Mouse (Mus musculus) intestine, postnatal 0 days (tissue): ENCODE results near the gene Dusp21. TPM values are rescaled to one million over a fixed set of nuclear protein-coding genes. Genes with fewer than 3 reads are reported as not detected.
A peak's percentile ranks its signal among the peaks of the same experiment; 100 is the strongest.

Experiments used
- ATAC-seq: fragments of 200-750 bp; cut with Nextera tagmentation; 2 replicates; pipeline ENCODE4 v1.8.0; 2017; ENCODE audit warnings: mild to moderate bottlenecking, moderate TSS enrichment, moderate library complexity
- H3K27ac ChIP-seq: fragments of 300-500 bp; sonication (generic); 2 replicates; pipeline ENCODE4 v1.5.1; 2014; ENCODE audit warnings: mild to moderate bottlenecking, low read depth, low read length, moderate library complexity
- H3K27me3 ChIP-seq: fragments of 300-500 bp; sonication (generic); replicated peaks from 2 replicates; pipeline ENCODE4 v1.6.1; 2014; ENCODE audit warnings: low read length, mixed read lengths; ENCODE audit not compliant: control insufficient read depth, insufficient read depth
- H3K36me3 ChIP-seq: fragments of 300-500 bp; sonication (generic); 2 replicates; pipeline ENCODE4 v1.6.1; 2014; ENCODE audit warnings: mild to moderate bottlenecking, moderate library complexity; ENCODE audit not compliant: control insufficient read depth, insufficient read depth
- H3K4me1 ChIP-seq: fragments of 300-500 bp; sonication (generic); replicated peaks from 2 replicates; pipeline ENCODE4 v1.6.1; 2014; ENCODE audit warnings: antibody characterized with exemption, low read length, mixed read lengths; ENCODE audit not compliant: control insufficient read depth, insufficient read depth
- H3K4me2 ChIP-seq: fragments of 300-500 bp; sonication (generic); replicated peaks from 2 replicates; pipeline ENCODE4 v1.6.1; 2014; ENCODE audit warnings: low read depth, mild to moderate bottlenecking, moderate library complexity
- H3K4me3 ChIP-seq: fragments of 300-500 bp; sonication (generic); 2 replicates; pipeline ENCODE4 v1.5.1; 2014; ENCODE audit warnings: low read depth, low read length
- H3K9ac ChIP-seq: fragments of 300-500 bp; sonication (generic); 2 replicates; pipeline ENCODE4 v1.6.1; 2014; ENCODE audit warnings: mild to moderate bottlenecking, low read depth, low read length
- H3K9me3 ChIP-seq: fragments of 300-500 bp; sonication (generic); 2 replicates; pipeline ENCODE4 v1.6.1; 2016; ENCODE audit warnings: mixed run types; ENCODE audit not compliant: control insufficient read depth
- CTCF ChIP-seq: sonication (generic); IDR thresholded peaks from 2 replicates; pipeline ENCODE4 v1.5.1; 2016; ENCODE audit warnings: low read depth, mild to moderate bottlenecking, control low read depth, antibody characterized with exemption, moderate library complexity
- WGBS: fragments of 180-500 bp; shearing (Covaris S2); extraction: QIAGEN DNeasy Blood & Tissue Kit; methylation state at CpG from one replicate; pipeline ENCODE4 v1.1.7; 2014; 5-methylcytosine and 5-hydroxymethylcytosine counted together
- polyA plus RNA-seq: library from polyadenylated mRNA; unstranded; fragments of >200 nt; fragmentation: Nextera tagmentation; extraction: Ambion mirVana; gene quantifications from 2 replicates; pipeline ENCODE4 v1.2.1, GENCODE M21; 2015

Gene Dusp21
- polyA plus RNA-seq = not detected in 2 replicates

GRCm38 (mm10) chrX:18145557-18145956, at the start of gene Dusp21:
Gene Dusp21, plus strand, starts transcription at chrX:18145857.
- ATAC-seq = no peak
- Histone ChIP-seq H3K36me3 (no peaks in the 10 kb centered on the region), H3K27me3 (no peaks in the 10 kb centered on the region), H3K4me1 (no peaks in the 10 kb centered on the region), H3K27ac (no peak within 1 kb of the TSS), H3K9me3 (no peaks in the 10 kb centered on the region), H3K4me2 (no peak within 1 kb of the TSS), H3K9ac (no peak within 1 kb of the TSS), H3K4me3 (no peak within 1 kb of the TSS)
- TF ChIP-seq CTCF = no peak
- WGBS = 85% methylated on average over 1 of the region's 1 CpGs

- Histone ChIP-seq H3K4me1 (no peaks in the 10 kb centered on the region), H3K36me3 (no peaks in the 10 kb centered on the region), H3K27me3 (no peaks in the 10 kb centered on the region), H3K9me3 (no peaks in the 10 kb centered on the region), H3K27ac (no peak overlapping the region), H3K4me2 (peak overlapping the region; percentile 78; the same call in 1 of the 2 replicates), H3K9ac (no peak overlapping the region), H3K4me3 (no peak overlapping the region)
- WGBS = 73% methylated on average over 4 of the region's 4 CpGs
- TF ChIP-seq CTCF = no peak
- no peak for ATAC-seq
These were observed 15.2 kb downstream of the Dusp21 start for GRCm38 (mm10) chrX:18160734-18161442.

GRCm38 (mm10) chrX:18161796-18162191, 16.1 kb downstream of the Dusp21 start:
- Histone ChIP-seq H3K27ac (peak overlapping the region; percentile 87), H3K9me3 (no peaks in the 10 kb centered on the region), H3K4me1 (no peaks in the 10 kb centered on the region), H3K4me3 (peak overlapping the region; percentile 77), H3K4me2 (peak overlapping the region; percentile 78), H3K36me3 (no peaks in the 10 kb centered on the region), H3K9ac (peak overlapping the region; percentile 94), H3K27me3 (no peaks in the 10 kb centered on the region)
- peak; percentile 71 for ATAC-seq
- peak; percentile 19; the same call in 1 of the 2 replicates for TF ChIP-seq CTCF
- WGBS = under 1% methylated on average over 28 of the region's 28 CpGs

GRCm38 (mm10) chrX:18162192-18162857, 16.7 kb downstream of the Dusp21 start, which contains the start of gene Kdm6a:
Gene Kdm6a, plus strand, starts transcription at chrX:18162575.
- no peaks in the 10 kb centered on the region for H3K4me1 ChIP-seq
- WGBS = under 1% methylated on average over 48 of the region's 50 CpGs
- H3K4me3 ChIP-seq = peak within 1 kb of the TSS; percentile 77
- no peaks in the 10 kb centered on the region for H3K36me3 ChIP-seq
- peak; percentile 99 for ATAC-seq
- H3K9ac ChIP-seq = peak within 1 kb of the TSS; percentile 94
- H3K27me3 ChIP-seq = no peaks in the 10 kb centered on the region
- H3K4me2 ChIP-seq = peak within 1 kb of the TSS; percentile 78
- TF ChIP-seq CTCF = no peak
- no peaks in the 10 kb centered on the region for H3K9me3 ChIP-seq
- peak within 1 kb of the TSS; percentile 96 for H3K27ac ChIP-seq

GRCm38 (mm10) chrX:18162861-18163731, 17.4 kb downstream of the Dusp21 start:
- TF ChIP-seq CTCF = no peak
- Histone ChIP-seq H3K27me3 (no peaks in the 10 kb centered on the region), H3K4me1 (no peaks in the 10 kb centered on the region), H3K9me3 (no peaks in the 10 kb centered on the region), H3K4me2 (peak overlapping the region; percentile 78), H3K4me3 (peak overlapping the region; percentile 77), H3K27ac (peak overlapping the region; percentile 96), H3K9ac (peak overlapping the region; percentile 94), H3K36me3 (no peaks in the 10 kb centered on the region)
- under 1% methylated on average over 87 of the region's 95 CpGs for WGBS
- peak; percentile 38 for ATAC-seq
